Mouse (Mus musculus): Measurements from ENCODE around the gene Rgs12. TPM values are rescaled to one million over a fixed set of nuclear protein-coding genes. Genes with fewer than 3 reads are reported as not detected.

Gene Rgs12
- total RNA-seq, 1 experiment = 17.0 TPM

DNA sequence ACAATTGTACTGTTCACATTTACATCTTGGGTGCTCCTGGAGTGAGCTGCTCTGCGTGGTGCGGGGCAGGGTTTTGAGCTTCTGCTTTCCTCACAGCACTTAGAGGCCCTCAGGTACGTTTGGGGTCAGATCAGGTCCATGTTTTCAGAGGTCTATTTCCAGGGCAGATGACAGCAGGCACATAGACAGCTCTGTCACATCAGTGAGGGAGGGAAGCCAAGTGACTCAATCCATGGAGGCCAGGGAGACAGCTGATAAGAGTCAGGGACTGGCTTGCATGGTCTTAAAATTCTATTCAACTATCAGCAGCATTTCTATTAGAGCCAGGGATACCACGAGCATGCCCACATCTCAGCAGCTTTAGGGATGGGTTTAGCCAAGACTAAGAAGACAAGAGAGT lies 59.9 kb downstream of the Rgs12 start:
- no peak overlapping the region for H3K9ac ChIP-seq (ENCODE audit: insufficient read depth, low read depth, low read length, poor library complexity, severe bottlenecking)
- H3K4me3 ChIP-seq (ENCODE audit: insufficient read depth in 1 of 2, low read depth in 1 of 2, low read length in 2 of 2, poor library complexity in 1 of 2, severe bottlenecking in 1 of 2) = no peak overlapping the region
- in situ Hi-C loops (cut with MboI; ENCODE audit: low sequenced_read_pairs in 2 of 2, unreplicated experiment in 2 of 2) = no loop called here
- TF ChIP-seq CHD2 (IDR thresholded peaks at IDR 0.05; ENCODE audit: low read depth, low read length) = no peak
- TF ChIP-seq MAFK (IDR thresholded peaks at IDR 0.05; ENCODE audit: insufficient read depth, low read depth, low read length) = no peak
- no peak overlapping the region for H3K27ac ChIP-seq (ENCODE audit: insufficient read depth, low read depth, low read length, poor library complexity, severe bottlenecking)
- H3K36me3 ChIP-seq (ENCODE audit: control insufficient read depth, insufficient read depth, low read length, poor library complexity, severe bottlenecking) = no peaks in the 10 kb centered on the region
- no peaks in the 10 kb centered on the region for H3K9me3 ChIP-seq (ENCODE audit: control insufficient read depth, insufficient read depth, low read depth, low read length)
- H3K4me1 ChIP-seq (ENCODE audit: control insufficient read depth in 2 of 2, insufficient read depth in 2 of 2, low read length in 2 of 2, poor library complexity in 1 of 2) = no peaks in the 10 kb centered on the region
- no peak for DNase-seq (ENCODE audit: low read depth, low spot score)

DNA sequence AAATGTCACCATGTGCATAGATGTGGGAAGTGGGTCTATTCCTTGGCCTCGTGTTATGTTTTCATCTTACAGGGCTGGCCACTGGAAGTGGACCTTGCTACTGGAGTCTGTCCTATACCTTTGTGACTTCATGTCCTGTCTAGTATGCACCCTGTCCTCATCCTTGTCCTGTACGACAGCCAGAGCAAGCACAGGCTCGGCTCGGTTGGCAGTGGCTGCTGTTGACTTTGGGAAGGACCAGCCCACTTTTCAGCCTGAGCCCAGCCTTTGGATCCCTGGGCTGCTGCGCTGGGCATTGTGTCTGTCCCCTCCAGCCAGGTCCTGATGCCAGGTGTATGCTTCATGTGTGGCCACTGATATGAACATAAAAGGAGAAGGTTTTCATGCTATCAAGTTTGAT lies 61.4 kb downstream of the Rgs12 start:
- no peak for DNase-seq (ENCODE audit: low read depth, low spot score)
- no peaks in the 10 kb centered on the region for H3K36me3 ChIP-seq (ENCODE audit: control insufficient read depth, insufficient read depth, low read length, poor library complexity, severe bottlenecking)

DNA sequence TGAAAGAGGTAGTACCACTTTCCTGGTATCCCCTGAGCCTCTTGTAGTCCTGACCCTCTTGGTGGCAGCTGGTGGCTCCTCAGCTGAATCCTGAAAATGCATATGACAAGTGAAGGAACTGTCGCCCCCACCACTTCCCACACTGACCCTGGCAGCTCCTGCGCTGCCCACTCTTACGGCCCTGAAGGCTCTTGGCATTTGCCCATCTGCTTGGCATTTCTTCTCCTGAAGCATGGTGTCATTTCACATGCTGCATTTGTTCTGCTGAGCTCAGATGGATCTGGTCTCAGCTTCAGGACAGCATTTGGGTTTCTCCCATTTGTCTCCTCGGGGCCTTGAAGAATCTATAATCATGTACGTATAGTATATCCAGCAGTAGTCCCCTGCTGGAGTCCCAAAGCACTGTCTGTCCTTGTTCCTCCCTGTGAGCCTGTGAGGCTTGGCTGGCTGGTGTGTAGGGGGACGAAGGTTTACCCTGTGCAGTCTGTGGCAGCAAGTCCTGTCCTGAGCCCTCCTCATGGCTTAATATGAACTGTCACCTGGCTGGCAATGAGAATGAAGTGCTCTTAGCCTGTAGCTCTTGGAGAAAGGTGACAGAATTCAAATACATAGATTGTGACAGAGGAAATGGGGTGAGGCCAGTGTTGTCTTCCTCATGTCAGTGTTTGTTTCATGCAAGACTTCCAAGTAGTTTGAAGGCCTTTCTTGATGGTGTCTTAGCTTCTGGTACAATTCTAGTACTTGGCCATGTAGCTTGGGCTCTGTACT lies 62.1 kb downstream of the Rgs12 start:
- TF ChIP-seq HCFC1 (IDR thresholded peaks at IDR 0.05; ENCODE audit: borderline replicate concordance, insufficient read depth, low read length) (no peak), ZNF384 (IDR thresholded peaks at IDR 0.05; ENCODE audit: low read depth, low read length) (no peak), ZC3H11A (IDR thresholded peaks at IDR 0.05; ENCODE audit: borderline replicate concordance, low read depth, low read length) (no peak), CHD2 (IDR thresholded peaks at IDR 0.05; ENCODE audit: low read depth, low read length) (no peak), MAFK (IDR thresholded peaks at IDR 0.05; ENCODE audit: insufficient read depth, low read depth, low read length) (no peak)
- no peaks in the 10 kb centered on the region for H3K36me3 ChIP-seq (ENCODE audit: control insufficient read depth, insufficient read depth, low read length, poor library complexity, severe bottlenecking)

More for the DNA sequence above, 61.4 kb downstream of the Rgs12 start:
- TF ChIP-seq ZNF384 (IDR thresholded peaks at IDR 0.05; ENCODE audit: low read depth, low read length) = no peak
- TF ChIP-seq CHD2 (IDR thresholded peaks at IDR 0.05; ENCODE audit: low read depth, low read length) = no peak
- no peak for TF ChIP-seq HCFC1 (IDR thresholded peaks at IDR 0.05; ENCODE audit: borderline replicate concordance, insufficient read depth, low read length)
- no peak for TF ChIP-seq MAFK (IDR thresholded peaks at IDR 0.05; ENCODE audit: insufficient read depth, low read depth, low read length)
- no peaks in the 10 kb centered on the region for H3K9me3 ChIP-seq (ENCODE audit: control insufficient read depth, insufficient read depth, low read depth, low read length)
- no peak overlapping the region for H3K4me3 ChIP-seq (ENCODE audit: insufficient read depth in 1 of 2, low read depth in 1 of 2, low read length in 2 of 2, poor library complexity in 1 of 2, severe bottlenecking in 1 of 2)
- in situ Hi-C loops (cut with MboI; ENCODE audit: low sequenced_read_pairs in 2 of 2, unreplicated experiment in 2 of 2) = no loop called here
- no peaks in the 10 kb centered on the region for H3K4me1 ChIP-seq (ENCODE audit: control insufficient read depth in 2 of 2, insufficient read depth in 2 of 2, low read length in 2 of 2, poor library complexity in 1 of 2)
- H3K27ac ChIP-seq (ENCODE audit: insufficient read depth, low read depth, low read length, poor library complexity, severe bottlenecking) = no peak overlapping the region; the same call in 1 of the 2 replicates
- H3K9ac ChIP-seq (ENCODE audit: insufficient read depth, low read depth, low read length, poor library complexity, severe bottlenecking) = no peak overlapping the region

DNA sequence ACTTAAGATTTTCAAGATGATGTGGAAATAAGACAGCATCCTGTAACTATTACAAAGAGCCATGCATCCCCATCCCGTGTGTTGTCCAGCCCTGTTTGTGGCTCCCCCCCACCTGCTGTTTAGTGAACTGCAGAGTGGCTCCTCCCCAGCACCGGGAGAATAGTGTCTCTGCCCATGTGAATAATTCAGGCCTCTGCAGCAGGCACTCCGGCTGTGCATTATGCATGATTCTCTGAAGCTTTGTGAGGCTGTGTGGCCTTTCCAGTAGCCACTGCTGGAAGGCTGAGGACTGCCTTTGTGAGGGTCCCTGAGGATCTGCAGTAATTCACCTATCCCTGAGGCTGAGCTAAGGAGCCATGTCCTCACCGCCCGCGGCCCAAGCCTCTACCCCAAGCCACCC lies 64.8 kb downstream of the Rgs12 start:
- TF ChIP-seq MAFK (IDR thresholded peaks at IDR 0.05; ENCODE audit: insufficient read depth, low read depth, low read length) = no peak
- TF ChIP-seq ZC3H11A (IDR thresholded peaks at IDR 0.05; ENCODE audit: borderline replicate concordance, low read depth, low read length) = no peak
- no peak for DNase-seq (ENCODE audit: low read depth, low spot score)
- Histone ChIP-seq H3K9ac (ENCODE audit: insufficient read depth, low read depth, low read length, poor library complexity, severe bottlenecking) (no peak overlapping the region), H3K4me1 (ENCODE audit: control insufficient read depth in 2 of 2, insufficient read depth in 2 of 2, low read length in 2 of 2, poor library complexity in 1 of 2) (no peaks in the 10 kb centered on the region), H3K36me3 (ENCODE audit: control insufficient read depth, insufficient read depth, low read length, poor library complexity, severe bottlenecking) (no peaks in the 10 kb centered on the region), H3K9me3 (ENCODE audit: control insufficient read depth, insufficient read depth, low read depth, low read length) (no peaks in the 10 kb centered on the region), H3K27ac (ENCODE audit: insufficient read depth, low read depth, low read length, poor library complexity, severe bottlenecking) (no peak overlapping the region), H3K4me3 (ENCODE audit: insufficient read depth in 1 of 2, low read depth in 1 of 2, low read length in 2 of 2, poor library complexity in 1 of 2, severe bottlenecking in 1 of 2) (no peak overlapping the region)
- in situ Hi-C loops (cut with MboI; ENCODE audit: low sequenced_read_pairs in 2 of 2, unreplicated experiment in 2 of 2) = no loop called here

More for the DNA sequence above, 62.1 kb downstream of the Rgs12 start:
- Histone ChIP-seq H3K9me3 (ENCODE audit: control insufficient read depth, insufficient read depth, low read depth, low read length) (no peaks in the 10 kb centered on the region), H3K4me1 (ENCODE audit: control insufficient read depth in 2 of 2, insufficient read depth in 2 of 2, low read length in 2 of 2, poor library complexity in 1 of 2) (no peaks in the 10 kb centered on the region), H3K27ac (ENCODE audit: insufficient read depth, low read depth, low read length, poor library complexity, severe bottlenecking) (no peak overlapping the region), H3K4me3 (ENCODE audit: insufficient read depth in 1 of 2, low read depth in 1 of 2, low read length in 2 of 2, poor library complexity in 1 of 2, severe bottlenecking in 1 of 2) (no peak overlapping the region), H3K9ac (ENCODE audit: insufficient read depth, low read depth, low read length, poor library complexity, severe bottlenecking) (no peak overlapping the region)
- DNase-seq (ENCODE audit: low read depth, low spot score) = no peak
- in situ Hi-C loops (cut with MboI; ENCODE audit: low sequenced_read_pairs in 2 of 2, unreplicated experiment in 2 of 2) = no loop called here
